8 mouse cellular contexts compared by ENCODE assay signal in the genomic region with DNA sequence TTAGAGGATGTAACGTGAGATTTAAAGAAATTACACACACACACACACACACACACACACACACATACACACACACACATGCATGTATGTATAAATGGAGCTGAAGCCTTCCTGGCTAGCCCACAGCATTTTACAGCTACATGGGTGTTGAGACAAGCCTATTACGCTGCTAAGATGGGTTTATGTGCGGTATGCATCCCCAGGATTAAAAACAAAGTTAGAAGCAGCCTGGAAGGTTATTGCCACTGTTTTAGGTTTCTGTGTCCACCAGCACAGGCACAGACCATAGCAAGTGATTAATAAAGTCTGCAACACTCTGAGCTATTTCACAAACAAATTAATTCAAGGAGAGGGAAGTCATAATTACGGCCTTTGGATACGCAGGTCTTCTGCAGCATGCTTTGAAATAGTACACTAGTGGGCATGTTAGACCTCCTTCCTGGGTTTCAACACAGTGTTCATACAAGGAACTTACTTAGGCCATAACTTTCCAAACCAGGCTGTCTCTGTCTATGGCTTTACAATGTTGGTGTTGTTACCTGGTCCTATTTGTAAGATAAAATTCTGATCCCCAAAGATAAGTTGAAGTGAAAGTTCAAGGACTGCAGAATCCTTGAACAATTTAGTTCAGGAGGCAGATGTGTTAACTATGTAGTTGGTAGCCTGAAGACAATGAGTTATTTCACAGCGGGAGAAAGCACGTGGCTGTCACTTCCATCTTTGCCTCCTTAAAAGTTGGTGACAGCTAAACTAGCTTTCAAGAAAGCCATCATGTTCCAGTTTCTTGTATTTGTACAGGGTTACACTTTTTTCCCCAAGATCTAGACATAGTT. TPM values are rescaled to one million over a fixed set of nuclear protein-coding genes. Genes with fewer than 3 reads are reported as not detected.
DNase-seq lines count a peak whose midpoint lies in the region; ATAC-seq and TF ChIP-seq lines count a peak whose summit lies in the region.

No protein-coding gene starts in this region.

- H3K4me1 ChIP-seq in brown adipose tissue, adult 24 weeks (ENCODE audit: control insufficient read depth, insufficient read depth, insufficient read length, low read length) = peaks cover 17% of the 10 kb centered on the region

- H3K27ac ChIP-seq in left cerebral cortex, adult 2 months = peak overlapping the region; percentile 70
- peak overlapping the region; percentile 93 for H3K27ac ChIP-seq in brown adipose tissue, adult 24 weeks (replicated peaks; ENCODE audit: low read depth, low read length)

- no peak for TF ChIP-seq CTCF in left cerebral cortex, adult 2 months (IDR thresholded peaks at IDR 0.05)

- DNase-seq in left cerebral cortex, adult 2 months (ENCODE audit: extremely low spot score in 1 of 2, low spot score in 2 of 2) = no peak
- no peak for DNase-seq in left cerebral cortex, adult 8-10 months (ENCODE audit: low spot score in 2 of 2)
- DNase-seq in heart, postnatal 10 days = peak; percentile 47
- no peak for DNase-seq in urinary bladder, postnatal 14 days (ENCODE audit: low spot score)
- DNase-seq in left cerebral cortex, adult 11 months (ENCODE audit: low spot score) = no peak
- no peak for DNase-seq in cerebellum, postnatal 14 days

- intact Hi-C loops in left cerebral cortex, adult 2 months (cut with DNase I) = loop anchor here (5.0 kb wide), 1 partner anchor 110 kb away; no protein-coding TSS in a partner anchor
- intact Hi-C loops in heart, postnatal 10 days (cut with DNase I) = loop anchor here (5.0 kb wide), 2 partner anchors 70 to 100 kb away; no protein-coding TSS in a partner anchor

- peak; percentile 24; the same call in 1 of the 2 replicates for ATAC-seq in megakaryocyte progenitor cell, adult 5-6 weeks (replicated peaks; ENCODE audit: poor library complexity)

- peak overlapping the region; percentile 89 for H3K4me3 ChIP-seq in left cerebral cortex, adult 2 months
- peak overlapping the region; percentile 98 for H3K4me3 ChIP-seq in brown adipose tissue, adult 24 weeks (ENCODE audit: insufficient read depth, low read depth, low read length)

RNA-seq across cellular contexts. Expression of gene Mbnl1, which starts 29.7 kb away (rescaled TPM):
- 100 to 1,000 TPM; 142 to 145 TPM for total RNA-seq in left cerebral cortex, adult 2 months (2021)
- 100 to 1,000 TPM; 155 to 163 (median 160) TPM for total RNA-seq in left cerebral cortex, adult 8-10 months (2022)
- polyA plus RNA-seq in brown adipose tissue, adult 24 weeks (2012; ENCODE audit: insufficient read depth, insufficient read length, missing spikeins) = 127 and 136 TPM in 2 replicates
- total RNA-seq in heart, postnatal 10 days (2021) = 100 to 1,000 TPM; 185 to 187 TPM
- 542 and 611 TPM in 2 replicates for total RNA-seq in megakaryocyte progenitor cell, adult 5-6 weeks (2015)
- 545 and 581 TPM in 2 replicates for total RNA-seq in megakaryocyte progenitor cell, adult 5-6 weeks (2017)

Comparison
In these comparisons a context has a peak if more than half of its experiments do, and no peak if none do; other contexts are left out.
1. DNase-seq: peak in heart, postnatal 10 days (2 of 2); none in left cerebral cortex, adult 2 months (0 of 2), left cerebral cortex, adult 8-10 months (0 of 2), urinary bladder, postnatal 14 days (single experiment), left cerebral cortex, adult 11 months (single experiment) and cerebellum, postnatal 14 days (0 of 2).